Mouse (Mus musculus) heart, postnatal 25 days (tissue): ENCODE data around the gene Gm12184. TPM values are rescaled to one million over a fixed set of nuclear protein-coding genes. Genes with fewer than 3 reads are reported as not detected.
"Not testable (repeated sequence)": the region's sequence is repeated elsewhere in the genome, so short reads cannot be mapped to it uniquely, and the experiment has no call there.

ENCODE experiments used
- DNase-seq: peaks from one replicate; pipeline ENCODE4 v3.0.0; 2022; ENCODE audit warnings: low spot score
- intact Hi-C: fragments of 180-260 bp; cut with DNase I; formaldehyde crosslinking; loops from one replicate; pipeline ENCODE4 v1.15.1; 2025
- total RNA-seq, 2 experiments: library from RNA; stranded (reverse); gene quantifications; 2 replicates each; pipeline ENCODE4 v1.2.3; 2021

Gm12184 gene
- total RNA-seq, 2 experiments from 2014 or later, result 2.0 to 3.2 TPM

DNA sequence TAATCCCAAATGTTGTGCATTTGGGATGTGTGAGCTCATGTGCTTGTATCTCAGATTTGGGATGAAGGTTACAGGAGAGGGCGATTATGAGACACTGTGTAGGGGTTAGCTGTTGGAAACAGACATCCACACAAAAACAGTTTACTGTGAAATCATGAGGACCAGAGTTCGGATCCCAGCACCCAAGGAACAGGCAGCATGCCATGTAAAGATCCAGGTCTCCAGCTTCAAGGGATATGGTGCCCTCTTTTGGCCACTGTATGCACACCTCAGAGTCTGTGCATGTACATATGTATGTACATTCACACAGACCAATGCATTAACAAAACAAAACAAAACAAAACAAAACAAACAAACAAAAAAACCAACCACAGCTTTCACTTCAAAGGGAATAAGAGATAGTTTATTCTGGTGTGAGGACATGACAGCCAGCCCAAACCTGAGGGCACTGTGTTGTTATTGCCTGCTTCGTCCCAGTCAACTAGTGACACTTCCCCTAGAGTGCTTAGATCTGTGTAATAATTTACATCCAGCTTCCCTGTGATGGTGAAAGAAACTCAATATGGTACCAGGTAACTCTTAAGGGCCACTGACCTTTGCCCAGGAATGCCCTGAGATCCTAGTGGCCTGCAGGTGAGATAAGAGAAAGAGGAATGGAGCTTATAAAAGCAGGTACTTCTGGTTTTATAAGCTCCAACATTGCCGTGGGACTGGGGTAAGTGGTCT, 25.0 kb upstream of the Gm12184 start:
- no peak for DNase-seq
- intact Hi-C loops, result no loop called here

DNA sequence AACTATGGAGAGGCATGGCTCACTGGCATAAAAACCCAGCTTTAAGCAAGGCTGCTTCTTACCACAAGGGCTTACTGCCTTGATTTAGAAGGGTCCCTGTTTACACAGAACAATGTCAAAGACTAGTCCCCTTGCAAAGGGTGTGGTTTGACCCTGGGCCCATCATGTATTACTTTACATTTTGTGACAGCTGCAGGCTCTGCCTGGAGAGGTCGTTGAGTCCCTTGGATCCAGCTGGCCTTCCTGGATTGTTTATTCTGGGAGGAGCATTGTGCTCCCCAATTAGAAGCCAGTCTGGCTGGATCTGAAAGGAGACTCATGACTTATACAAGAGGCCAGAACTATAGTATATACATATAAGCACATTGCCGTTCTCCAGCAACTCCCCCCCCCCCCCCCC, 23.8 kb upstream of the Gm12184 start:
- intact Hi-C loops, result no loop called here
- no peak for DNase-seq

DNA sequence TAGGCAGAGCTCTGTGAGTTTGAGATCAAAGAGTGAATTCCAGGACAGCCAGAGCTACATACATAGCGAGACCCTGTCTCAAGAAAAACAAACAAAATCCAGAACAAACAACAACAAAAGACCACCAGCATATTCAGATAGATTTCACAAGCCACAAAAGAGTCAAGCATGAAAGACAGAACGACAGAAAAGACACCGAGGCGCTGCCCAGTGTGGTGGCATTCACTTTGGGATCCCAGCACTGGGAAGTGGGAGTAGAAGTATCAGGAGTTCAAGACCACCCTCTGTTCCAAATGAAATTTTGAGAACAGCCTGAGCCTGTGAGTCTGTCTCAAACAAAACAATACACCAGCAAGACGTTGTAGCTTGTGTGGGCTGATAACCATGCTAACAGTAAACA, 20.4 kb upstream of the Gm12184 start:
- intact Hi-C loops, result no loop called here
- no peak for DNase-seq

DNA sequence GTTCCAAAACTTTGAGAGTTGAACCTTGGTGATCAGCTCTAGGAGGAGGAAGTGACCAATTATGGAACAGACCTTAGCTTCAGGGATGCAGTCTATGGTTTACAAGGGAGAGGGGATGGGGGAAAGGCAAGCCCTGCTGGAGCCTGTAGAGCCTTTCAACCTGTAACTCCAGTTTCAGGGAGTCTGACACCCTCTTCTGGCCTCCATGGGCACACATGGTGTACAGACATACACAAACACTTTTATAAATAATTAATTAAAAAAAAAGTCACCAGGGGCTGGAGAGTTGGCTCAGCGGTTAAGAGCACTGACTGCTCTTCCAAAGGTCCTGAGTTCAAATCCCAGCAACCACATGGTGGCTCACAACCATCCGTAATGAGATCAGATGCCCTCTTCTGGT, 19.9 kb upstream of the Gm12184 start:
- DNase-seq, intact Hi-C loops: not testable (repeated sequence)

DNA sequence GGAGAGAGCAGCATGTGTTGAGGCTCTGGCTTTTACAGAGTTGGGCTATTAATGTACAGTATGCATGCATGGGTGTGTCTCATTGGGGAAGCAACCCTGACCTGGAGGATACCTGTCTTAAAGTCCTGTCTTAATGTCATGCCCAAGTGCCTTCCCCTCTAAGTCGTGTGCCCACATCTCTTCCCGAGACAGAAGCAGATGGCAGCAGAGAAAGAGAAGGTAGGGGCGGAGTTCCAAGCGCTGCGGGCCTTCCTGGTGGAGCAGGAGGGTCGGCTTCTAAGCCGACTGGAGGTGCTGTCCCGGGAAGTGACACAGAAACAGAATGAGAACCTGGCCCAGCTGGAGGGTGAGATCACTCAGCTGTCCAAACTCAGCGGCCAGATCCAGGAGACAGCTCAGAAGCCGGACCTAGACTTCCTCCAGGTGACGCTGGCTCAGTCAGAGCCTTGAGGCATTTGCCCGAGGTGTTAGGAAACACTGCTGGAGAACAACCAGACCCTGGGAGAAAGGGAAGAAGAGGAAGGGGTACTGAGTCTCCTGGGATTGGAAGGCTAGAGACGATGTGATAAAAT, 18.9 kb upstream of the Gm12184 start:
- intact Hi-C loops, result no loop called here
- DNase-seq, result no peak

DNA sequence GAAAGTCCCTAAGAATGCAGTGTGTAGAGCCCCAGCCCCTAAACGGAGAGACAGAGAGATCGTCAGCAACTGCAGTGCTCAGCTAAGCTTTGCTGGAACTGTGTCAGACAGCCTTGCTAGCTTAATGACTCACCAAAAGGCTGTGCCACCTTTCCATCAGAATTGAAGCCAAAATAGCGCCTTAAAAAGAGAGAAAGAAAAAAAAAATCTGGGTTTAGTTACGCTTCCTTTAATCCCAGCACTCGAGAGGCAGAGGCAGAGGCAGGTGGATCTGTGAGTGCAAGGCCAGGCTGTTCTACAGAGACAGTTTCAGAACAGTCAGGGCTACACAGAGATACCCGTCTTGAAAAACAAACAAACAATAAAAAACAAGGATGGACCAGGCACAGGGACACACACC, 17.9 kb upstream of the Gm12184 start:
- no peak for DNase-seq
- intact Hi-C loops, result no loop called here

DNA sequence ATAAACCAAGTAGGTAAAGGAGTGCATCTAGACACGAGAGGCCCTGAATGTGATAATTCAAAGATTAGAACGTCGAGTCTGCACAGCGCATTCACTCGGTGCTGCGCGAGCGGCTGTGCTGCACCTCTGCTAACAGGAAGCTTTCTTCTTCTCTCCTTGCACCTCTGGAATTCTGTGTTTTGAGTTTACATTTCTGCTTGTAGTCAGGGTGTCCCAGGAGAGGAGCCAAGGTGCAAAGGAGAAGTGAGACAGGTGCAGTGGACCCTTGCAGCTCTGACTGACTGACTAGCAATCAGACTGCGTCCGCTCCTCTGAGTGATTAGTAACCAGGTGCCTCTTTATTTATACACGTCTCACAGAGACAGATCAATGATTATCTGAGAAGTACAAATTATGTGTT, 16.7 kb upstream of the Gm12184 start:
- DNase-seq, result no peak
- intact Hi-C loops, result no loop called here

DNA sequence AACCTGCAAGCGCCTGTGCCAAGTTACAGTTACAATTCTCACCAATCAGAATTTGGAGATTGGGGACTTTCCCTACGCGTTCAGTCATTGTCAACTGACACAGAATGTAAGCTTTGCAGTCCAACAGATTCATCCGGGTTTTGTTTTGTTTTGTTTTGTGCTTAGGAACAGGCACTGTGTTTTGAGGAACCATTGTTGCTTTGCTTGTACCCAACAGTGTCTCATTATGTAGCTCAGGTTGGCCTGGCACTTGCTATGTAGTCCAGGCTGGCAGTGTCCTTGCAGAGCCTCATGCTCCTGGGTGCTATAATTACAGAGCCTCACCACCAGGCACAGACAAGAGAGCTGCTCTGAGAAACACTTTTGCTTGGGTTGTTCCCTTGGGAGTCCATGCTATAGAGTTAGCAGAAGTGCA, 15.9 kb upstream of the Gm12184 start:
- no peak for DNase-seq
- intact Hi-C loops, result no loop called here

DNA sequence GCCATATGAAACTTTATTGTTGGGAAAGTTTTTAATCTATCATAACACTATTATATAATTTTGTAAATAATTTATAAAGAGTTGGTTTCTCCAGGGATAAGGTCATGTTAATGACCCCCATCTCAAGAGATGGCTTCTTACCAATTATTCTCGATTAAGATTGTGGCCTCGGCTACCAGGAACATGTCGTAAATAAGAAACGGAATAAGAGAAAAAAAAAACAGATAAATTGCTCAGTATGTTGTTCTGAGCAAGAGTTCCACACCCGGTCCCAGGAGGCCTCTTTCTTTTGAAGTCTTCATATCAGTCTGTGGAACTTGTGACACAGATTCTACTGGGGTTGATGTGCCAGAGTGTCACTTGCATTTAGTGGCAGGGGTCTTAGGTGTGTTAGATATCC, 14.8 kb upstream of the Gm12184 start:
- intact Hi-C loops, result no loop called here
- no peak for DNase-seq

DNA sequence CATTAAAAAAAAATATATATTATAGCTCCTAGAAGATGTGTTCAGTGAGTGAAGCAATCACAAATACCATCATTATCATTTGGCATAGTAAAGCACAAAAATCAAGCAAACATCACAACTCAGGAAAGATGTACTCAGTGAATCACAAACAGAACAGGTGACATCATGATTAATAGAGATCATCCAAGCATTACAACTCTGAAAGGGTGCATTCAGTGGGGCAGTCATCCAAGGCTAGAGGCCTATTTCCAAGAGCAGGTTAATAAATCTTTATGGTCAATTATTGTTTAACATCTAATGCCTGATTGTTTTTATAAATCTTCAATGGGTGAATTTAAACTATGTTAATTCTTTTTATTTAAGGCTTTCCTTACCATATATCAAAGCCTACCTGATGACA, 14.3 kb upstream of the Gm12184 start:
- intact Hi-C loops, result no loop called here
- DNase-seq, result no peak

DNA sequence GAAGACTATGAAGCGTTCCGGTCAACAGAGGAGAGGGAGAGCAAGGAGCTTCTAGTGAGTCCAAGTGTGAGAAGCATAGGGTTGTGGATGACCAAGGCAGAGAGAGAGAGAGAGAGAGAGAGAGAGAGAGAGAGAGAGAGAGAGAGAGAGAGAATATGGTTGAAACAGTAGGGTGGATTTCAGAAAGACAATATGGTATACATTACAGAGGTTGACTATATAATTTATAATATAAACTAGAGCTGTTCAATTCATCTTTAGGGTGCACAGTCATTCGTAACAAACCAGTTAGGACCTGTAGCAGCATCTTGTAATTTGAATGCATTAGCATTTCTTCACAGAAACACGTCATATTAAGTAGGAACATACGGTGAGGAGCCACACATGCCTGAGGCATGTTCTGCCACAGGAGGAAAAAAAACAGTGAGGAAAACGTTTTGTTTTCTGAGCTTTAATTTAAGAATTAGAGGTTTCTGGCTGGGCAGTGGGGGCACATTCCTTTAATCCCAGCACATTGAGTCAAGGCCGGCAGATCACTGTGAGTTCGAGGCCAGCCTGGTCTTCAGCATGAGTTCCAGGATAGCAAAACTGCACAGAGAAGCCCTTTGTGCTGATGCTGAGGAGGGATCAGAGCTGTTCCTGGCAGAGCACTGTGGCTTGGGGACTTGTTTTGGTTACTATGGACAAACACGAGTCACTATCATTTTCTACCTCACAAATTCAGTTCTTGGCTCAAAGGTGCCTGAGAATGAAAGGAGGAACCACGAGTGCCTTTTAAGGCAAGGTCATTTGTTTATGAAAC, 12.6 kb upstream of the Gm12184 start:
- intact Hi-C loops, result no loop called here

DNA sequence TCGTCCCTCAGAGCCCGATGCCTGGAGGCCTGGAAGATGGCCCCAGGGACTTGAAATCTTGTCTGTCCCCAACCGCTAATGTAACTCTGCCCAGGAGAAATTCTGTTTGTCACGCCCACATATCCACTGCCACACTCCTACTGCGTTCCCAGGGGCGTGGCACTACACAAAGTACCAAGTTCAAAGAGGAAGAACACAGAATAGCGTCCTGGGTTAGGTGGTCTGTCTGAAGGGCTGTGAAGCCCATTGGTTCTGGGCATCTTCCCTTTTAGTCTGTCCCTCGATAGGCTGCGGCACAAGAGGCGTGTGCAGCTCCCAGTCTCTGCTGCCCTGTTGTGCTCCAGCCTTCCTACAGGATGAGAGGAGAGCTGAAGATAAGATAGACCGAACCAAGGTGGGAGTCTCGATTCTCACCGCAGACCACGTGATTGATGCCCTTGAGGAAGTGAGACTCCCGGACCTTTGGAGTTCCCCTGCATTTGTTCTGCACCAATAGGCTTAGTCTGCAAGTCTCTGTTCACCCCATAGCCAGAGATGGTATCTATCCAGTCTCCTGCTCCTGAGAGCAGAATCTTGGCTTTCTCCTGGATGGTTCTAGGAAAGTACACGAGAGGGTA, 11.8 kb upstream of the Gm12184 start:
- intact Hi-C loops, result no loop called here
- no peak for DNase-seq

More for the DNA sequence above, 12.6 kb upstream of the Gm12184 start:
- no peak for DNase-seq

DNA sequence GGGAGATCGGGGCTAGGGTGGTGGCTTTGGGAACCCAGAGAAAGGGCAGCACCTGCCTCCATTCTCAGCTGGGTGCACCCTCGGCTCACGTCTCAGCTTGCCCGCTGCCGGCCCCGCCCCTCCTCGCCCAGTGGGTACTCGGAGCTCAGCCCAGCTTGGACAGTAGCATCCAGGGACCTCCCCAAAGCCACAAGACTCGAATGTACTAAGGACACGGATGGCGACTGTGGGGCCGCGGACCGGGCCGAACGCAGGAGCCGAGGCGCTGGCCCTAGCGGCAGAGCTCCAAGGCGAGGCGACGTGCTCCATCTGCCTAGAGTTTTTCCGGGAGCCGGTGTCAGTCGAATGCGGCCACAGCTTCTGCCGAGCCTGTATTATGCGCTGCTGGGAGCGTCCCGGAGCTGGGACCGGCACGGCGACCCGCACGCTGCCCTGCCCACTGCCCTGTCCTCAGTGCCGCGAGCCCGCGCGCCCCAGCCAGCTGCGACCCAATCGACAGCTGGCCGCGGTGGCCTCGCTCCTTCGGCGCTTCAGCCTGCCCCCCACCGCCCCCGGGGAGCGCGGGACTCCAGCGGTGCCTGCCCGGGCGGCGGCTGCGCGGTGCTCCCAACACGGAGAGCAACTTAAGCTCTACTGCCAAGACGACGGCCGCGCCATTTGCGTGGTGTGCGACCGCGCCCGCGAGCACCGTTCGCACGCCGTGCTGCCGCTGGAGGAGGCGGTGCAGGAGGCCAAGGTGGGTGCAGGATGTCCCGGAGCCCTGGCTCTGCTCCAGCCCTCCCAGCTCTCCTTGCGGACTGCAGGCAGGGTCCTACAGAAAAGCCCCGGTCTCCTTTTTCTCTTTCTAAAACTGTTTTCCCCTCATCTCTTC, 11.1 kb upstream of the Gm12184 start:
- peak; percentile 52 for DNase-seq
- intact Hi-C loops, result no loop called here

DNA sequence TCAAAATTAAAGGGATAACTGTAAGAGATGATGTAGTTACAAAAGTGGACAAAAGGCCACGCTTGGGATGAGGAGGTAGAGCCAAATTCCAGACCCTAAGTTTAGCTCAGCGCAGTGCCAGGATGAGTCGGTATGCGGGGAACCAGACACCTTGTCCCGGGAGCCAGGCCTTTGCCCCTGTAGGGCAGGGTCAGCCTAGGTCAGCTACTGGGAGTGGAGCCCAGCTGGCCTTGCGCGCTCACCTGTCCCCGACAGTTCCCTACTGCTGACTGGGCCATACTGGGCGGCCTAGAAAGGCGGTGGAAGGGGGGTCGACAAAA, 10.5 kb upstream of the Gm12184 start:
- DNase-seq, result no peak
- intact Hi-C loops, result no loop called here

DNA sequence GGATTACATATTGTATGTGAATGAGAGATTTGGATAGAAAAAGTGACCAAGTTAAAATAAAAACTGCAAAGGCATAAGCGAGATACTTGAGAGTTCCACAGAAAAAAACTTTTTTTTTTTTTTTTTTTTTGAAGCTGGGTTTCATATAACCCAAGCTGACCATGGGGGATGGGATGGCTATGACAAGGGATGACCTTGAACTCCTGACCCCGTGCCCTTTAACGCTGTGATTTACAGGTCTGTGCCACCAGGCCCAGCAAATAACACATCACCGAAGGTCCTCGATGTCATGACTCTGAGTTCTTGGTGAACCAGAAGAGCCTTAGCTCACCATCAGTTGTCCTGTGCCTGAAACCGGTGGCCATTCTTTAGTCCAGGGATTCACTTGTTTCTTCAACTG, 9.5 kb upstream of the Gm12184 start:
- DNase-seq, result no peak
- intact Hi-C loops, result loop anchor here (1.0 to 2.0 kb wide), 2 partner anchors 17 kb away; no protein-coding TSS in a partner anchor

DNA sequence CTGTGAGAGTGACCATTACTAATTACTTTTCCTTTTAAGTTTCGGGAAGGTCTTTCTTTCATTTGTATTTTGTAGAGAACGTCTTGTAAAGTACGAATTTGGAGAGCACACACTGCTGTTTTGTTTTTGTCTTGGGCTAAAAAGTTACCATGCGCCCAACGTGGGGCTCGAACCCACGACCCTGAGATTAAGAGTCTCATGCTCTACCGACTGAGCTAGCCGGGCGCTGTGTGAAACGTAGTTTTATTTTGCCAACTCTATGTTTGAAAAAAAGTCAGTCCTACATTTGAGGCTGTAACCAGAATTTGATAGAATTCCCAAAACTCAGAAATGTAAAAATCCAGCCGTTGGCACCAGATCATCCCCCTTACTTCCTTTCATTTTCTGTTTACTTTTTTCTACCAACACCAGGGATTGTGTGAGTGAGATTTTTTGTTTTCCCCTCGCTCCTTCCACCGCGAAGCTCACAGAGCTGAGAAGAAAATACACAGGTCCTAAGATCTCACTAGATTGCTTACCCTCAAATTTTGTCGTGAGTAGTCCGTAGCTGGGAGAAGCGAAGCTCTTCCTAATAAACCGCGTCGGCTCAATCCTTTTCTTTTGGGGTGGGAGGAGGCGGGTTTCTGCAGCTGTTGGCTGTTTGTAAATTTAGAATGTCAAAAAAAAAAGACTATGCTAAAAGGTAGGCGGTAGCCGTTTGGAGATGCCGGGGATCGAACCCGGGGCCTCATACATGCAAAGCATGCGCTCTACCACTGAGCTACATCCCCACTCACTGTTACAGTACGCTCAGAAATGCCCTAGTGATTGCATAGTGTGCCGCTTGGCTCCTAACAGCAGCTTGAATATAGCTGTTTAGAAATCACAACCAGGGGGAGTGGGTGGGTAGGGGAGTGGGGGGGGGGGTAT, 7.5 kb upstream of the Gm12184 start:
- intact Hi-C loops, result loop anchor here (1.0 to 2.0 kb wide), 2 partner anchors 15 to 22 kb away; no protein-coding TSS in a partner anchor
- peak; percentile 79 for DNase-seq

DNA sequence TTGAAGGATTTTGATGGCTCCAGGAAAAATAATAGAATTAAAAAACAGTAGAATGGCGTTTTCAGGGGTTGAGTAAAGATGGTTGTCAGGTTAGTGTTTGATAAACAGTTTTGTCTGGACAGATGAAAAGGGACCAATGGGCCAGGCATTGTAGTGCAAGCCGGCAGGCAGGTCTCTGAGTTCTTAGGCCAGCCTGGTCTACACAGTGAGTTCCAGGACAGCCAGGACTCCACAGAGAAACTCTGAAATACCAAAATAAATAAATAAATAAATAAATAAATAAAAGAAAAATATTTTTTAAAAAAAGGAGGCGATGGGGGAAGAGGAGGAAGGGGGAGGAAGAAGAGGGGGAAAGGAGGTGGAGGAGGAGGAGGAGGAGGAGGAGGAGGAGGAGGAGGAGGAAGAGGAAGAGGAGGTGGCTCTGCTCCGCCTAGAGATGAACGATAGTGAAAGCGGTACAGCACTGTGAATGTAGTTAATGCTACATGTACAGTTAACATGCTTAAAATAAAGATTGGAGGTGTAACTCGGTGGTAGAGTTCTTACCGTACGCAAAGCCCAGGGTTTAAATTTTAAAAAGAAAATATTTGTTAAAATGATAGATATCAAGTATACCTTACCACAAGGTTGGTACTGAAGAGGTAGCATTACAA, 6.7 kb upstream of the Gm12184 start:
- no peak for DNase-seq
- intact Hi-C loops, result no loop called here

DNA sequence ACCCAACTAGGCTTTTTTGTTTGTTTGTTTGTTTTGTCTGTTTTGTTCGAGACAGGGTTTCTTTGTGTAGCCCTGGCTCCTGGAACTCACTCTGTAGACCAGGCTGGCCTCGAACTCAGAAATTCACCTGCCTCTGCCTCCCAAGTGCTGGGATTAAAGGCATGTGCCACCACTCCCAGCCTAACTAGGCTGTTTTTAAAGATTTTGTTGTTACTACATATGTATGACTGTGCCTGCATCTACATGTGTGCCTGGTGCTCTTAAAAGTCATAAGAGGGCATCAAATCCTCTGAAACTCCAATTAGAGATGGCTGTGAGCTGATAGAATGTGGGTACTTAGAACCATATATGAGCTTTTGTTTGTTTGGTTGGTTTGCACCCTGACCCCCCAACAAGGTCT, 4.8 kb upstream of the Gm12184 start:
- DNase-seq, result no peak
- intact Hi-C loops, result no loop called here
